Mouse (Mus musculus): ENCODE data around the gene Timmdc1. TPM values are rescaled to one million over a fixed set of nuclear protein-coding genes. Genes with fewer than 3 reads are reported as not detected.

Gene Timmdc1
- total RNA-seq (2022): 10 to 100 TPM; 63.6 to 71.6 (median 66.7) TPM

GRCm38 (mm10) chr16:38522129-38523084, at the start of gene Timmdc1:
Timmdc1 (minus strand) TSS chr16:38522663.
- peak; percentile 95 for DNase-seq (ENCODE audit: low spot score)

GRCm38 (mm10) chr16:38571481-38571880, 49.0 kb upstream of the Timmdc1 start:
- no peak for DNase-seq (ENCODE audit: low spot score)

- DNase-seq (ENCODE audit: low spot score): no peak
Measured at GRCm38 (mm10) chr16:38568192-38568591, 45.7 kb upstream of the Timmdc1 start.

GRCm38 (mm10) chr16:38563516-38563915, 41.1 kb upstream of the Timmdc1 start:
- DNase-seq (ENCODE audit: low spot score): no peak

GRCm38 (mm10) chr16:38562968-38563327, 40.5 kb upstream of the Timmdc1 start:
- no peak for DNase-seq (ENCODE audit: low spot score)

- DNase-seq (ENCODE audit: low spot score): peak; percentile 94
Measured at GRCm38 (mm10) chr16:38562131-38562967, 39.9 kb upstream of the Timmdc1 start.

- DNase-seq (ENCODE audit: low spot score): no peak
Measured at GRCm38 (mm10) chr16:38558221-38558748, 35.8 kb upstream of the Timmdc1 start, which contains the start of gene Tmem39a. Tmem39a (plus strand) TSS chr16:38558698.

GRCm38 (mm10) chr16:38555988-38556387, 33.5 kb upstream of the Timmdc1 start:
- DNase-seq (ENCODE audit: low spot score): no peak

GRCm38 (mm10) chr16:38549479-38550396, 27.3 kb upstream of the Timmdc1 start, which contains the start of gene Poglut1:
Poglut1 (minus strand) TSS chr16:38550258.
- peak; percentile 68 for DNase-seq (ENCODE audit: low spot score)

- no peak for DNase-seq (ENCODE audit: low spot score)
Measured at GRCm38 (mm10) chr16:38548000-38548399, 25.5 kb upstream of the Timmdc1 start.

GRCm38 (mm10) chr16:38538716-38539380, 16.4 kb upstream of the Timmdc1 start:
- DNase-seq (ENCODE audit: low spot score): no peak

GRCm38 (mm10) chr16:38536544-38537146, 14.2 kb upstream of the Timmdc1 start:
- DNase-seq (ENCODE audit: low spot score): peak; percentile 79

- no peak for DNase-seq (ENCODE audit: low spot score)
Measured at GRCm38 (mm10) chr16:38526264-38526663, 3.8 kb upstream of the Timmdc1 start.

- no peak for DNase-seq (ENCODE audit: low spot score)
Measured at GRCm38 (mm10) chr16:38521211-38521987, 1.1 kb downstream of the Timmdc1 start.

GRCm38 (mm10) chr16:38519140-38519539, 3.3 kb downstream of the Timmdc1 start:
- DNase-seq (ENCODE audit: low spot score): no peak

- DNase-seq (ENCODE audit: low spot score): no peak
Measured at GRCm38 (mm10) chr16:38510846-38511245, 11.6 kb downstream of the Timmdc1 start.

GRCm38 (mm10) chr16:38506041-38506634, 16.3 kb downstream of the Timmdc1 start:
- peak; percentile 69 for DNase-seq (ENCODE audit: low spot score)

- DNase-seq (ENCODE audit: low spot score): no peak
Measured at GRCm38 (mm10) chr16:38503528-38503927, 18.9 kb downstream of the Timmdc1 start.

GRCm38 (mm10) chr16:38502469-38502868, 20.0 kb downstream of the Timmdc1 start:
- no peak for DNase-seq (ENCODE audit: low spot score)

All from heart, adult 8-10 months (tissue).